Mouse (Mus musculus): ENCODE results near the gene Gm28230.

The Gm28230 gene
- long read RNA-seq, experiment 1, partial matches to known transcripts: 0 of 2 reads
- long read RNA-seq, experiment 1, other reads (novel, unspliced or antisense): 2 of 2 reads
- long read RNA-seq, experiment 2, partial matches to known transcripts: 0 of 2 reads
- long read RNA-seq, experiment 2, other reads (novel, unspliced or antisense): 2 of 2 reads

DNA sequence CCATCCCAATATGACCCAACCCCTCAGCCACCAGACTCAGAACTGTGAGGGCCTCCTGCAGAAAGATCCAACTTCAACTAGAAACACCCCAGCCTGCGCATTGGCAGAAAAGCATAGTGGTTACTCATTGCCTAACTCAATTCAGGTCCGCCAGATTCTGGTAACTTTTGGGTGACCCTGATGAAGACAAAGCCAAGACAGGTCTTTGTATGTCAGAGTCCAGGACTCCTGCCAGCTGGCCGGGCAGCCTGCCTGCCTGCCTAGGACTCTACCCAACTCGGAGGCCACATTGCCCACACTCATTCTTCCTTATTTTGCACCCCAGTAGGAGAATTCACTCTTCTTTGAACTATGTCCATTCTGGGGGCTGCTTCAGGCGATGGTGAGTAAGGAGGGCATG is at the start of gene Gm28230:
Gene Gm28230, plus strand, starts transcription at position 178 of the 400 bp plus-strand sequence.
- intact Hi-C loops (cut with DNase I): no loop called here

DNA sequence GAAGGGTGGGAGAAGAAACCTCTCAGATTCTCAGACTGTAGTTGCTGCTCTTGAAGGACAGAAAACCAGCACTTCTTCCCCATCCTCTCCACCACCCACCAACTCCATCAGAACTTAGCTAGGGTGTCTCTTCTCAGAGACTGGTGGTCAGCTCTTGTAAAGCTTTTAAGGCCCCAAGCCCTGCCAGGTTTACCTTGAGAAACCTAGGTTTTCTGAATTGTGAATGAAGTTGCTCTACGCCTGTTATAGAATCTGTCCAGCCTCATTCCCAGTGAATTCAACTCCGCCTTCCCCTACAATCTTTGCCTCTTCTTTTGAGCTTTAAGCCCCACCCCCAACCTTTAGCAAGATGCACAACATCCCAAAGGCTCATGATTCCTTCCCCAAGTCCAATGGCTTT is 49.4 kb upstream of the Gm28230 start:
- intact Hi-C loops (cut with DNase I): no loop called here

- intact Hi-C loops (cut with DNase I): no loop called here
Observed at GRCm38 (mm10) chr2:74678891-74679595, 47.5 kb upstream of the Gm28230 start, which contains the start of gene Hoxd11. Hoxd11 (plus strand) TSS chr2:74679557.

DNA sequence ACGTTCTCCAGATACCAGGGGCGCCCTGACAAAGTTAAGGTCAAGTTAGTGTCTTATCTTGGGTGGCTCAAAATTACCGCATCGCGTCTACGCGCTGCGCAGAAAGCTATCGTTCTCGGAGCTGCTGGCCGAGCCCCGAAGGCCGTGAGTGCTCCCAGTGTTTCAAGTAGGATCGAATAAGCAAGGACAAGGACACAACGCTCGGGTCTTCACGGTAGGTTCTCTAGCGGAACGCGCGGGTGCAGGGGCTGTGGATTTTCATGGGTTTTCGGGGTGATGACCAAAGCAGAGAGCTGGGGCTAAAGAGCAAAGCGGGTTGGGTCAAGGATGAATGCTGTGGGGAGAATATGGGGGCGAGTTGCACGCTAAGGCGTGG is 46.9 kb upstream of the Gm28230 start:
- intact Hi-C loops (cut with DNase I): no loop called here

DNA sequence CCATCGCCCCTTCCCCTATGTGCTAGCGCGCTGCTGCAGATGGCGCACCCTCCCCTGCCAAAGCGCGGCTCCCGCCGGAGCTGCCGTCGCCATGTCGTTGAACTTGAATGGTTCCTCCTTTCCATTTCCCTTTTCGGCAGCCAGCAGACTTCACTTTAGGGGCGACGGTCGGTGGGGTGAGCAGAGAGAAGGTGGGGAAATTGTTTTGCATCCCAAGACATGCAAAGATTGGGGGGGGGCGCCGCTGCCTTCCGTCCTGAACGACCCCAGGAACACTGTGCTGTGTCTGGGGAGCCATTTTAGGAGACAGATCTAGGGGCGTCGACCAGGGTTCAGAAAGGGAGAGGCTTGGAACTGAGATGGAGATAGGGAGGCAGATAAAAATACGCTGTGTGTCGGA is 46.5 kb upstream of the Gm28230 start:
- intact Hi-C loops (cut with DNase I): no loop called here

DNA sequence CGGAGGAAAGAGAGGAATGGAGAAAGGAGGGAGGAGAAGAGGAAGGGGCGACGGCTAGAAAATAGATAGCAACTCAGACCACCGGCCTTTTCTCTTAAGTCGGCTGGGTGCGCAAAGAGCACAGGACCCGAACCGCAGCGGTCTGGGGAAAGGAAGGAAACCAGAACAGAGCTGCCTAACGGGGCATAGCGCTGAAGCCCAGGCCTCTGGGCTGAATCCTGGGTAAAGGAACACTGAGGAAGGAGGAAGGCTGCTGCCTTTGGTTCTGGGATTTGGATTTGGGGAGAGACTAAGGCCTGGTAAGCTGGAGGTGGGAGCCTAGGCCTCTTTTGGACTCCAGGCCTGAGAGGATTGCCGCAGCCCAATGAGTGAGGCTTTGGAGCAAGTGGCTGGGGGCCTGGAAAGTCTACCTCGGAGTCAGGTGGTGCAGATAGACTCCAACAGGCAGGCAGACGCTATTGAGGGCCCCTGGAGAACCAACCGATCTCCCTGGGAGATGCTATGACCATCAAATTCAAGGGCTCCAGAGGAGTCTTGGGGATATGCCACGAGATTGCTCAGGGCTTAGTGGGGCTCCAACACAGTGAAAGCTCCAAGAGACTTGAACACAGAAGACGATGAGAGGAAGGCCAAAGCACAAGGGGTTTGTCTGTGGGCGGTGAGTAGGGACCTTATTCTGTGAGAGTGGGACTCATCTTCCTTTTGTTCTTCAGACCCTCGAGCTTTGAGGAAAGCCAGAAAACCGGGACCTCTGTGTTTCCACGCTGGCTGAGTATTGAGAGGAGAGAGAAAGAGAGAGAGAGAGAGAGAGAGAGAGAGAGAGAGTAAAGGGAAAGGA is 45.7 kb upstream of the Gm28230 start:
- intact Hi-C loops (cut with DNase I): no loop called here

- intact Hi-C loops (cut with DNase I): no loop called here
Observed at GRCm38 (mm10) chr2:74681594-74682531, 44.7 kb upstream of the Gm28230 start.

- intact Hi-C loops (cut with DNase I): no loop called here
Observed at GRCm38 (mm10) chr2:74682796-74683195, 43.7 kb upstream of the Gm28230 start.

- intact Hi-C loops (cut with DNase I): no loop called here
Observed at GRCm38 (mm10) chr2:74683471-74683951, 43.0 kb upstream of the Gm28230 start.

DNA sequence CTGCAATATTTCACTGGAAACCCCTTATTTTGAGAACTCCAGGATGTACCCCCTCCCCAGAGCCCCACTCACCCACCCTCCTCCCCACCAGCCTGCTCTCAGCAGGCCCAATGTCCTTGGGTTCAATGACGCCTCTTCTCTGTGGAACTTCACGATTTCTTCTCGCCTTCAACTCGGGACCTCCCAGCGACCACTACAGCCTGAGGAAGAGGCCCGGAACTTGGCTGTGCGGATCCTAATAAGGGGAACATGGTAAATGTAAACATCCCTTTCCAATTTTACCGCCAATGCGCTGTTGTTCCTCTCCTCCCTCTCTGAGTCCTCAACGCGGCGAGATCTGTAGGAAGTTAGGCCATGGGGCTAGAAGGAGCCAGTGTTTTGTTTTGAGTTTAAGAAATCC is 42.4 kb upstream of the Gm28230 start:
- intact Hi-C loops (cut with DNase I): no loop called here

GRCm38 (mm10) chr2:74685059-74685603 is 41.4 kb upstream of the Gm28230 start:
- intact Hi-C loops (cut with DNase I): no loop called here

- intact Hi-C loops (cut with DNase I): no loop called here
Observed at GRCm38 (mm10) chr2:74686301-74686987, 40.1 kb upstream of the Gm28230 start.

DNA sequence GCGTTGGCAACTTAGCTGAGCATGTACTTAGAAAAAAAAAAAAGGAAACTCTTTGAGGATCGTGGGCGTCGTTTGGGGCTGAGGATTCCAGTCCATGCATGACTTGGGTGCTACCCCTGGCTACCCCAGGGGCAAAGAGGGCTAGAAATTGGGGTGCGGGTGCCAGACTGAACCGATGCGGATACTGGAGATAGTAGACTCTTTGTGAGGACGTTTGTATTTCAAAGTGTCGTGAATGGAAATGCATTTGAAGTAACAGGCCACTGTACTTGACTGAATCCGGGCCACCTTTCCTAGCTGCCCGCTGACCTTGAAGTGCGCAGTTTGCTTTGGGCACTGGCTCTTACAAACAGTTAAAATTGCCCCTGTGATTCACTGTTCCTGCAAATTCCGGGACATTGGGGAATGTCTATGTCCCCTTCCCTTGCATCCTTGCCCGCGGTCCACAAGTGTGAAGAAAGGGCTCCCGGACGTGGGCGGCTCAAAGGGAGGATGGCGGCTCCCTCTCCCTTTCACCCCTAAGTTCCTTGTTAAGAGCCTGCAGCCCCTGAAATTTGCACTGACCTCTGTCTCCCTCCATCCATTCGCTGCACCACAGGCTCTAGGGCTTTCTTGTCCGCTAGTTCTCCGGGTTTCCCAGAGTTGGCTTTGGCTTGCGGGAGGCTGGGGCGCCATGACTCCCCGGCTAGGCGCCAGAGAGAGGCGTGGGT is 39.4 kb upstream of the Gm28230 start:
- intact Hi-C loops (cut with DNase I): no loop called here

DNA sequence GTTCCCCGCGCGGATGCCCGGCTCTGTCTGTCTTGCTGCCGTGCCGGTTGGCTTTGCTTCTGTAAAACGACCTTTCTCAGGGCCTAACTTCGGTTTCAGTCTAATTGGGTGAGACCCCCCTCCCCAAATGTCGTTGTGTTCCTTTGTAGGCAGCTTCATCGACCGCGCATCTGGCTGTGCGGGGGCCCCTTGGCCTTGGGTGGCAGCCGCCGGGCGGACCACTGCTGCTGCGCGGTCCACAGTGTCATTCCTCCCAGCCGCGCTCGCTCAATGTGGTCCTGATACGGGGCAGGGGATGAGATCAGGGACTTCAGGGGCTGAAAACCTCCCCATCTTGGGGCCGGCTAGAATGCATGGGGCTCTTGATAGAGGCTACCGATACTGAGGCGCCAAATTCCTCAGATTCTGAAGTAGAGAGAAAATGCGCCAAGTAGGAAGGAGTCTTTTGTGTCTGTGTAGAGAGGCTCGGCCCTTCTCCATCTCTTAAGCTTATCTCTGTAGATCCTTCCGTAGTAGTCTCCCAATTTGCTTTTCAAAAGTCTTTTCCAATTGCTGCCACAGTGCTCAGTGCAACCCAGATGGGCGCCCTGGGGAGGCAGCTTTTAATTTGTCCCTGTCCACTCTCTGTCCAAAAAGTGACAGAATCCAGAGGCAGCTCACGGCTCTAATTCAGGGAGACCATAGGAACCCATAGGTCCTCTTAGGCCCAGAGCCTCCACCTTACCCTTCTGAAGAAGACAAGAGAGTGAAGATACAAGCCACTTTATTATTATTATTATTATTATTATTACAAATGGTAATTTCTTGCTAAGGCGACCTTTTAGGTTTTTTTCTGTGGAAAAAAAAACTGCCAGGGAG is 38.6 kb upstream of the Gm28230 start:
- intact Hi-C loops (cut with DNase I): no loop called here

- intact Hi-C loops (cut with DNase I): no loop called here
Observed at GRCm38 (mm10) chr2:74688795-74689573, 37.5 kb upstream of the Gm28230 start.

GRCm38 (mm10) chr2:74689574-74690337 is 36.8 kb upstream of the Gm28230 start:
- intact Hi-C loops (cut with DNase I): loop anchor here (10.0 kb wide), 1 partner anchor 625 kb away; no protein-coding TSS in a partner anchor

DNA sequence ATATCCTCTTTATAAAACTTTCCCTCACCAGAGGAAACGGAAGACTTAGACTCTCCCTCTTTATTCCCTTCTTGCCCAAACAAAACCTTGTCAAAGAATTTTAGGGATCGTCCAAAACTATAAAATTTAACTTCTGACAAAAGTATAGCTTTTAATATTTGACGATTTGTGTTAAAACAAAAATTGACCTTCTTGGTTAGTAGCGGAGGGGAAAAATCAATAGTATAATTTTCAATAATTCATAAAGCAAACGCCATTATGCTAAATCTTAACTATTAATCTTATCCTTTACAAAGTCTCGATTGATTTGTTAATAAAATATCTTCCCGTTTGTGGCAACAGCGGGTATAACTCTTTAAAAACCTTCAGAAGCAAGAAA is 36.2 kb upstream of the Gm28230 start:
- intact Hi-C loops (cut with DNase I): loop anchor here (10.0 kb wide), 1 partner anchor 624 kb away; no protein-coding TSS in a partner anchor
